In the genomic region with DNA sequence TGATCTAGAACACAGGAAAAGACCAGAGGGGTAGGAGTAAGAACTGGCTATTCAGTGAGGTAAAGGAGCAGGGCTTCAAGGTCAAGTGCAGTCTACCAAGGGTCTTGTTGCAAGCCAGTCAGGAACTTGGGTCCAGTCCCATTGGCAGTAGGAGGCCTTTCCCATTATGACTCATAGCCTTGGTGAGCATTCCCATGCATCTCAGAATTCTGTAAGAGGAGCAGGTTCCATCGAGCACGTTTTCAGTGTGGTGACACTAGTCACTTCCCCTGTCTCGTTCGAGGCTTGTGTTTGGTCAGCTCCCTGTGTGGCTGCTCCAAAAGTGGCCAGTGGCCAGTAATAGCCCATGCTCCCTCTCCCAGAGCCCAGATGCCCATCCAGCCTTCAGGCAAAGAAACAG, we compare ENCODE assay signal across 17 mouse cellular contexts.
"Had no signal": no experiment of that assay in that cellular context is flagged by ENCODE, and none has a peak within 500 bp of the region (broad histone marks: within the 10 kb centered on the region; RNA-seq: fewer than 3 reads in every experiment).

No protein-coding gene starts in this region.

- ATAC-seq: liver, postnatal 0 days; midbrain, embryonic 16.5 days had no signal

- H3K27ac ChIP-seq: kidney, postnatal 0 days; limb, embryonic 12.5 days; liver, embryonic 13.5 days; lung, embryonic 15.5 days; macrophage; midbrain, embryonic 12.5 days; neural tube, embryonic 13.5 days; stomach, embryonic 15.5 days had no signal

- DNase-seq: kidney, adult 8-10 months; kidney, postnatal 4 days; liver; liver, embryonic 13.5 days; liver, postnatal 0 days; lung, postnatal 14 days; right cerebral cortex, postnatal 14 days; thymus, postnatal 4 days had no signal

- H3K4me3 ChIP-seq: limb, embryonic 12.5 days; liver, embryonic 13.5 days; lung, embryonic 15.5 days; megakaryocyte, embryonic 14.5 days; midbrain, embryonic 12.5 days; neural tube, embryonic 13.5 days; stomach, embryonic 15.5 days had no signal
